Mouse (Mus musculus) olfactory bulb, adult 2 months (tissue): ENCODE measurements at regions not wholly inside any gene's neighbourhood (a gene's known extent, or its start where the extent isn't known, plus 50 kb on each side); places are given as distances from the start of the nearest gene placed in this dataset.

ENCODE experiments used
- CTCF ChIP-seq: fragments of 200-500 bp; IDR thresholded peaks from 2 replicates; pipeline ENCODE4 v1.5.1; 2012; ENCODE audit warnings: low read depth, mild to moderate bottlenecking, low read length, moderate library complexity; ENCODE audit not compliant: insufficient read depth
- POLR2A ChIP-seq: fragments of 200-500 bp; IDR thresholded peaks from 2 replicates; pipeline ENCODE4 v1.6.1; 2012; ENCODE audit warnings: mild to moderate bottlenecking, low read depth, low read length, moderate library complexity; ENCODE audit not compliant: insufficient read depth

- TF ChIP-seq CTCF (no peak), POLR2A (no peak)
These were observed 129.3 kb upstream of the Frmpd3 start for GRCm38 (mm10) chrX:140212644-140213361.
